Mouse (Mus musculus): ENCODE measurements around the gene Ripk3. TPM values are rescaled to one million over a fixed set of nuclear protein-coding genes. Genes with fewer than 3 reads are reported as not detected.

Ripk3 gene
- total RNA-seq (2023) = 40.3 TPM

GRCm38 (mm10) chr14:55788256-55789050, at the start of gene Ripk3:
Ripk3 (minus strand) TSS chr14:55788865.

GRCm38 (mm10) chr14:55822991-55823762, 34.5 kb upstream of the Ripk3 start, which contains the start of gene Nfatc4:
Nfatc4 (plus strand) TSS chr14:55823144.

GRCm38 (mm10) chr14:55783958-55784235, 4.8 kb downstream of the Ripk3 start, which contains the start of gene Adcy4:
Adcy4 (minus strand) TSS chr14:55784095.

GRCm38 (mm10) chr14:55765696-55766095, 23.0 kb downstream of the Ripk3 start, which contains the start of gene Ltb4r1:
Ltb4r1 (plus strand) TSS chr14:55765962.

GRCm38 (mm10) chr14:55761163-55761562, 27.5 kb downstream of the Ripk3 start, which contains the start of gene Ltb4r2:
Ltb4r2 (plus strand) TSS chr14:55761428.

GRCm38 (mm10) chr14:55758363-55758784, 30.3 kb downstream of the Ripk3 start, which contains the start of gene Cideb:
Cideb (minus strand) TSS chr14:55758458.

GRCm38 (mm10) chr14:55745180-55745860, 43.3 kb downstream of the Ripk3 start, which contains the start of the genes Dhrs1 and Nop9:
Dhrs1 (minus strand) TSS chr14:55745690.
Nop9 (plus strand) TSS chr14:55745693.

Other genes starting within 250 kb of the Ripk3 start
- gene Pck2, start 248.6 kb downstream of the Ripk3 start, total RNA-seq (2023) = 10.7 TPM
- gene Dcaf11, start 228.9 kb downstream of the Ripk3 start, total RNA-seq (2023) = 72.0 TPM
- gene A730061H03Rik, start 228.5 kb downstream of the Ripk3 start, total RNA-seq (2023) = 2.6 TPM
- gene Fitm1, start 213.2 kb downstream of the Ripk3 start, total RNA-seq (2023) = not detected
- 323 TPM for gene Psme1, start 210.7 kb downstream of the Ripk3 start, total RNA-seq (2023)
- gene Emc9, start 203.6 kb downstream of the Ripk3 start, total RNA-seq (2023) = 26.3 TPM
- gene Psme2, start 197.8 kb downstream of the Ripk3 start, total RNA-seq (2023) = 372 TPM
- 91.9 TPM for gene Rnf31, start 197.2 kb downstream of the Ripk3 start, total RNA-seq (2023)
- gene Irf9, start 185.3 kb downstream of the Ripk3 start, total RNA-seq (2023) = 90.0 TPM
- gene Rec8, start 170.8 kb downstream of the Ripk3 start, total RNA-seq (2023) = not detected
- 65.4 TPM for gene Ipo4, start 152.9 kb downstream of the Ripk3 start, total RNA-seq (2023)
- gene Gm49378, start 151.0 kb downstream of the Ripk3 start, total RNA-seq (2023) = 4.2 TPM
- gene Tm9sf1, start 145.1 kb downstream of the Ripk3 start, total RNA-seq (2023) = 40.1 TPM
- 4.1 TPM for gene Tssk4, start 138.7 kb downstream of the Ripk3 start, total RNA-seq (2023)
- 45.7 TPM for gene Mdp1, start 128.4 kb downstream of the Ripk3 start, total RNA-seq (2023)
- gene Gmpr2, start 116.9 kb downstream of the Ripk3 start, total RNA-seq (2023) = 18.6 TPM
- gene Nedd8, start 116.7 kb downstream of the Ripk3 start, total RNA-seq (2023) = 164 TPM
- 101 TPM for gene Tinf2, start 107.0 kb downstream of the Ripk3 start, total RNA-seq (2023)
- 0.95 TPM for gene Tgm1, start 74.9 kb downstream of the Ripk3 start, total RNA-seq (2023)
- gene Rabggta, start 66.6 kb downstream of the Ripk3 start, total RNA-seq (2023) = 85.8 TPM
- gene Dhrs1, start 43.2 kb downstream of the Ripk3 start, total RNA-seq (2023) = 11.6 TPM
- 30.4 TPM for gene Nop9, start 43.2 kb downstream of the Ripk3 start, total RNA-seq (2023)
- gene Cideb, start 30.4 kb downstream of the Ripk3 start, total RNA-seq (2023) = not detected
- gene Ltb4r2, start 27.4 kb downstream of the Ripk3 start, total RNA-seq (2023) = 0.18 TPM
- 0.37 TPM for gene Ltb4r1, start 22.9 kb downstream of the Ripk3 start, total RNA-seq (2023)
- gene Adcy4, start 4.8 kb downstream of the Ripk3 start, total RNA-seq (2023) = 0.52 TPM
- not detected for gene Nfatc4, start 34.3 kb upstream of the Ripk3 start, total RNA-seq (2023)
- 0.43 TPM for gene Nynrin, start 65.1 kb upstream of the Ripk3 start, total RNA-seq (2023)
- gene Cbln3, start 95.5 kb upstream of the Ripk3 start, total RNA-seq (2023) = not detected
- gene Khnyn, start 96.1 kb upstream of the Ripk3 start, total RNA-seq (2023) = 63.1 TPM
- gene Sdr39u1, start 111.4 kb upstream of the Ripk3 start, total RNA-seq (2023) = 44.2 TPM
- gene Cma1, start 155.8 kb upstream of the Ripk3 start, total RNA-seq (2023) = not detected
- not detected for gene Cma2, start 162.1 kb upstream of the Ripk3 start, total RNA-seq (2023)
- not detected for gene Mcpt1, start 229.1 kb upstream of the Ripk3 start, total RNA-seq (2023)
- gene Mcpt9, start 241.6 kb upstream of the Ripk3 start, total RNA-seq (2023) = not detected

Measured in CD8-positive naive resting alpha-beta T cell, adult 57 days (primary cell).